Mouse (Mus musculus) embryonic fibroblast, embryonic 13.5 days (primary cell): ENCODE measurements at regions not wholly inside any gene's neighbourhood (a gene's known extent, or its start where the extent isn't known, plus 50 kb on each side); places are given as distances from the start of the nearest gene placed in this dataset.

ENCODE experiments used
- H3K27ac ChIP-seq: 2 replicates; pipeline ENCODE4 v1.5.1; 2012; ENCODE audit warnings: low read length, control low read depth, inconsistent platforms; ENCODE audit not compliant: insufficient read depth
- H3K4me1 ChIP-seq: 2 replicates; pipeline ENCODE4 v1.6.1; 2011; ENCODE audit warnings: low read length; ENCODE audit not compliant: control insufficient read depth, insufficient read depth
- H3K4me3 ChIP-seq: 2 replicates; pipeline ENCODE4 v1.5.1; 2011; ENCODE audit warnings: mild to moderate bottlenecking, control low read depth, low read length; ENCODE audit not compliant: insufficient read depth
- CTCF ChIP-seq: IDR thresholded peaks from 2 replicates; pipeline ENCODE4 v1.5.1; 2011; ENCODE audit warnings: mild to moderate bottlenecking, control low read depth, low read length, moderate library complexity, borderline replicate concordance; ENCODE audit not compliant: insufficient read depth
- POLR2A ChIP-seq: IDR thresholded peaks from 2 replicates; pipeline ENCODE4 v1.6.1; 2011; ENCODE audit warnings: low read depth, mild to moderate bottlenecking, control low read depth, low read length, moderate library complexity

GRCm38 (mm10) chr3:137211667-137212066 is 129.2 kb upstream of the Emcn start:
- H3K27ac ChIP-seq: no peak overlapping the region
- peaks cover 2% of the 10 kb centered on the region; the same call in 1 of the 2 replicates for H3K4me1 ChIP-seq
- TF ChIP-seq POLR2A (no peak), CTCF (no peak)
- no peak overlapping the region for H3K4me3 ChIP-seq

DNA sequence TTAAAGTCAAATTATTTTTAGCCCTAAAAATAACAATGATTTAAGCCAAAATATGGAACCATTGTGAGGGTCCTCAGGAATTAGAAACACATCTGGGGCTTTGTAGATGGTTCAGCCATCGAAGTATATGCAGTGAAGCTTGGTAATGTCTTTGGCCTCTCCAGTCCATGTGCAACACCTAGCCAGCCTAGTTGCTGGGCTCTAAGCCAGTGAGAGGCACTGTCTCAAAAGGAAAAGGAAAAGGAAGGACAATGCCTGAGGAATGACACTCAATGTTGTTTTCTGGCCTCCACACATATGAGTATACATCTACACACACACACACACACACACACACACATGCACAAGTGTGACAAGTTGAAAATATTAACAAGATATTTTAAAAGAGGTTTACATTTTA is 124.8 kb upstream of the Emcn start:
- Histone ChIP-seq H3K4me3 (no peak overlapping the region), H3K27ac (no peak overlapping the region), H3K4me1 (peaks cover 2% of the 10 kb centered on the region; the same call in 1 of the 2 replicates)
- TF ChIP-seq CTCF: no peak
- no peak for TF ChIP-seq POLR2A

- TF ChIP-seq CTCF (no peak), POLR2A (no peak)
- Histone ChIP-seq H3K4me1 (peaks cover 2% of the 10 kb centered on the region; the same call in 1 of the 2 replicates), H3K27ac (peak overlapping the region; percentile 18; the same call in 1 of the 2 replicates), H3K4me3 (no peak overlapping the region)
These were observed 123.6 kb upstream of the Emcn start for GRCm38 (mm10) chr3:137217245-137217644.

DNA sequence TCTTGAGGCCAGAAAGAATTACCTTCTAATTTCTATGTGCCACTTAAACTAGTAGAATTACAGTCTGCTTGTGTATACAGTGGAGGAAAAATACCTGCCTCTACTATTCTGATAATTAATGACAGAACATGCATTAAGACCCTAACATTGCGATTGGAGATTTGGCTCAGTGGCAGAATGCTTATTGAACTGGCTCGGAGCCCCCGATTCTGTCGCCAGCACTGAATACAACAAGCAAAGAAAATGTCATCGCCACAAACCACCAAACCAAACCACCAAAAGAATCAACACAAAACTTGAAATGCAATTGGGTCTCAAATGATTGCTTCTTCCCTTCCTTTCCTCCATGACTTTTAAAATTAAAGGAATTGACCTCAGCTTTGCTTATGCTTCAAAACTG is 122.9 kb upstream of the Emcn start:
- Histone ChIP-seq H3K4me1 (peaks cover 2% of the 10 kb centered on the region; the same call in 1 of the 2 replicates), H3K4me3 (no peak overlapping the region)

GRCm38 (mm10) chr3:137226151-137226550 is 114.7 kb upstream of the Emcn start:
- H3K4me1 ChIP-seq: no peaks in the 10 kb centered on the region
- no peak overlapping the region for H3K27ac ChIP-seq
- no peak overlapping the region for H3K4me3 ChIP-seq
- TF ChIP-seq POLR2A (no peak), CTCF (no peak)

More for the DNA sequence above, 122.9 kb upstream of the Emcn start:
- no peak overlapping the region for H3K27ac ChIP-seq
- TF ChIP-seq CTCF: no peak
- TF ChIP-seq POLR2A: no peak

DNA sequence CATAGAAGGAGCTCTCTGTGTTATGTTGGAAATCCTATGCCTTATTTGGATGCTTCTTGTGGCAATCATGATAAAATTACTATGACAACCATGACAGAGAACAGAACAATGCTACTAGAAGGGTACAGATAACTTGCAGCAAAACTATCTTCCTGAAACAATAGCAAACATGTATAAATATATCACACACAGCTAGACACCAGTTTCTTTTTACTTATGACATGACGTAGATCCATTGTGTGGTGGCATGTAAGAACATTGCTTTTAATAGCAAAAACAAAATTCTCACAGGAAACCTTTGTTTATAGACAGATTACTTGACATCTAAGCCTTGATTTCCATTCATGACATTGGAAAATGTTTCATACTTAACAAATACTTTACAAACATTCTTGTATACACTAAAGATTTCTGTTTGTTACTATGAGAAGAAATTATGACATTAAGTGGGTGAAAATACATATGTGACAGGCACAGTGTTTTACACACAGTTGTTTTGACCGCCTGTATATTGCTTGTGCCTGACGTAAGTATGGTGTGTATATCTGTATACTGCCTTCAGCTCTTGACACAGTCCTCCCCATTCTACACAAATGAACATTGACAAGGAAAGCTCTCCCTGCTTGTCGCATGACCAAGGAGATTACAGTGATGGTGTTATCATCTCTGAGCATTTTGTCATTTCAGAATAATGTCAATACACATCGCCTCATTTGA is 113.6 kb upstream of the Emcn start:
- Histone ChIP-seq H3K4me1 (no peaks in the 10 kb centered on the region), H3K27ac (no peak overlapping the region)
- TF ChIP-seq POLR2A: no peak
- TF ChIP-seq CTCF: no peak

GRCm38 (mm10) chr3:137228416-137228815 is 112.5 kb upstream of the Emcn start:
- Histone ChIP-seq H3K4me3 (no peak overlapping the region), H3K27ac (no peak overlapping the region), H3K4me1 (no peaks in the 10 kb centered on the region)
- TF ChIP-seq POLR2A (no peak), CTCF (no peak)

More for the DNA sequence above, 113.6 kb upstream of the Emcn start:
- H3K4me3 ChIP-seq: no peak overlapping the region

DNA sequence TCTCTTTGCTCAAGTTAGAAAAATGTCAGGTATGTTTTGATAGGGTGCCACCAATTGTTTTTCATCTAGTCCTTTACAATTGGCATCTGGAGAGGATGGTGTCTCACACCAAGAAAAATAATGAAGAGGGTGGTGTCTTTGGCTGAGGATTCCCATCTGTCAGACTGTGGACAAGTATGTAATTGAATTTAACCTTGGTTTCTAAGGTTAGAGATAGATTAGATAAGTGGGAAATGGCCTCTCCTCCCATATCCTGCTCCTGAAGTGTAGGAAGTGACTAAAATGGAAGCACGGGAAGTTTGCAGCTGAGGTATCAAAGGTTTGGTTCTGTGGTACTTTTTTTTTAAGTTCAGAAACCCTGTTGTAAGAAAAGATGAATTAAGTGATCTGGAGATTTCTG is 98.0 kb upstream of the Emcn start:
- H3K27ac ChIP-seq: no peak overlapping the region
- H3K4me3 ChIP-seq: no peak overlapping the region
- no peak for TF ChIP-seq POLR2A
- TF ChIP-seq CTCF: no peak
- H3K4me1 ChIP-seq: no peaks in the 10 kb centered on the region

- H3K4me3 ChIP-seq: no peak overlapping the region
- TF ChIP-seq CTCF (no peak), POLR2A (no peak)
- no peak overlapping the region for H3K27ac ChIP-seq
- H3K4me1 ChIP-seq: no peaks in the 10 kb centered on the region
These were observed 77.0 kb upstream of the Emcn start for GRCm38 (mm10) chr3:137263907-137264306.

DNA sequence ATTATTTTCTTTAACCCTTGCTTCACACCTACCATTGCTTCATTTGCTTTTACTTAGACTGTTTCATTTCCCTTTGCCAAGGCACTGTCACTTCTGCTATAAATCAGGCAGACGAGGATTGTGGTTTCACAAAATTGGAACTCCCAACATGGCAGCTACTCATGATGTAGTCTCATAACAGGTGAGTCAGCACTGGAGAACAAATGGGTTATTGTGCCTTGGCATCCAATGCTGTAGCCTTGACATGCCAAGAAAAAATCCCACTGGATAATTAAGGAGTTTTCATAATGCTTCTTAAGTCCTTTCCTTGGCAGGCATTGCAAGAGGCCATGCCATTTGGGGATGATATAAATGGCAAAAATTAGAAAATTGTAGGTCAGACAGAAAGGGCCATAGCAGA is 73.1 kb upstream of the Emcn start:
- Histone ChIP-seq H3K27ac (peak overlapping the region; percentile 34; the same call in 1 of the 2 replicates), H3K4me1 (no peaks in the 10 kb centered on the region), H3K4me3 (no peak overlapping the region)
- TF ChIP-seq POLR2A (no peak), CTCF (no peak)

DNA sequence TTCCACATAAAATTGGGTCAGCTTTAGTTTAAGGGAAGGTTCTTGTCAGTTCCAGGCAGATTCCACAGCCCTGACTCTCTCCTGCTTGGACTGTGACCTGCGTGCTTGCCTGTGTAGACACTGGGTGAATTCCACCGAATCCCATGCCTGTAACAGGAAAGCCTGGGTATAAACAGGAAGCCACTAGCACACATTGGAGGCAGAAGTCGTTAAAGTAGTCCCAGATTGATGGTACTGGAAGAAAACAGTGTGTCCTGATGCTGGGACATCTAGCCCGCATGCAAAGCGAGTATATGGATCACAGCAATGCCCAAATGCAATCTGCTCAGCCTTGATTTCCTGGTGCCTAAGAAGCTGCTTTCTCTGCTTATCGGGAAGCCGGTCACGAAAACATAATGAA is 65.4 kb upstream of the Emcn start:
- Histone ChIP-seq H3K4me1 (no peaks in the 10 kb centered on the region), H3K27ac (no peak overlapping the region), H3K4me3 (no peak overlapping the region)
- TF ChIP-seq POLR2A: no peak
- no peak for TF ChIP-seq CTCF
